Mouse (Mus musculus) hindbrain, postnatal 0 days (tissue): ENCODE data around the gene Gm20388. TPM values are rescaled to one million over a fixed set of nuclear protein-coding genes. Genes with fewer than 3 reads are reported as not detected.

Source experiments
- ATAC-seq: fragments of 200-750 bp; cut with Nextera tagmentation; 2 replicates; pipeline ENCODE4 v1.8.0; 2017; ENCODE audit warnings: mild to moderate bottlenecking, moderate TSS enrichment, moderate library complexity
- DNase-seq: peaks from one replicate; pipeline ENCODE4 v3.0.0-alpha.2; 2015; ENCODE audit warnings: low spot score
- H3K27ac ChIP-seq: fragments of 300-500 bp; sonication (generic); 2 replicates; pipeline ENCODE4 v1.5.1; 2014; ENCODE audit warnings: mild to moderate bottlenecking
- H3K27me3 ChIP-seq: fragments of 300-500 bp; sonication (generic); 2 replicates; pipeline ENCODE4 v1.6.1; 2014; ENCODE audit warnings: low read length, mixed read lengths; ENCODE audit not compliant: insufficient read depth
- H3K36me3 ChIP-seq: fragments of 300-500 bp; sonication (generic); 2 replicates; pipeline ENCODE4 v1.6.1; 2014; ENCODE audit warnings: low read length, mixed read lengths; ENCODE audit not compliant: insufficient read depth
- H3K4me1 ChIP-seq: fragments of 300-500 bp; sonication (generic); 2 replicates; pipeline ENCODE4 v1.6.1; 2014; ENCODE audit warnings: antibody characterized with exemption, low read length, mixed read lengths; ENCODE audit not compliant: insufficient read depth
- H3K4me2 ChIP-seq: fragments of 300-500 bp; sonication (generic); 2 replicates; pipeline ENCODE4 v1.6.1; 2014; ENCODE audit warnings: low read depth, mild to moderate bottlenecking, low read length, moderate library complexity, mixed read lengths
- H3K4me3 ChIP-seq: fragments of 300-500 bp; sonication (generic); 2 replicates; pipeline ENCODE4 v1.5.1; 2014; ENCODE audit warnings: low read length
- H3K9ac ChIP-seq: fragments of 300-500 bp; sonication (generic); replicated peaks from 2 replicates; pipeline ENCODE4 v1.6.1; 2014; ENCODE audit warnings: mild to moderate bottlenecking, low read length, moderate library complexity, mixed read lengths
- H3K9me3 ChIP-seq: fragments of 300-500 bp; sonication (generic); 2 replicates; pipeline ENCODE4 v1.6.1; 2016; ENCODE audit warnings: low read length, mixed read lengths
- CTCF ChIP-seq: IDR thresholded peaks from 2 replicates; pipeline ENCODE4 v1.5.1; 2016; ENCODE audit warnings: antibody characterized with exemption, control low read depth, low read depth
- WGBS: fragments of 180-500 bp; shearing (Covaris S2); extraction: QIAGEN DNeasy Blood & Tissue Kit; methylation state at CpG from one replicate; pipeline ENCODE4 v1.1.7; 2014; 5-methylcytosine and 5-hydroxymethylcytosine counted together
- polyA plus RNA-seq: library from polyadenylated mRNA; unstranded; fragments of >200 nt; fragmentation: Nextera tagmentation; extraction: Ambion mirVana; gene quantifications from 2 replicates; pipeline ENCODE4 v1.2.1, GENCODE M21; 2015
- total RNA-seq: library from RNA; depleted of rRNA; stranded (reverse); fragments of >200 nt; gene quantifications from 2 replicates; pipeline ENCODE4 v1.2.3, GENCODE M21; 2014

Gene Gm20388
- total and polyA plus RNA-seq, 2 experiments from 2014 or later = 71.3 TPM; not detected in 1

DNA sequence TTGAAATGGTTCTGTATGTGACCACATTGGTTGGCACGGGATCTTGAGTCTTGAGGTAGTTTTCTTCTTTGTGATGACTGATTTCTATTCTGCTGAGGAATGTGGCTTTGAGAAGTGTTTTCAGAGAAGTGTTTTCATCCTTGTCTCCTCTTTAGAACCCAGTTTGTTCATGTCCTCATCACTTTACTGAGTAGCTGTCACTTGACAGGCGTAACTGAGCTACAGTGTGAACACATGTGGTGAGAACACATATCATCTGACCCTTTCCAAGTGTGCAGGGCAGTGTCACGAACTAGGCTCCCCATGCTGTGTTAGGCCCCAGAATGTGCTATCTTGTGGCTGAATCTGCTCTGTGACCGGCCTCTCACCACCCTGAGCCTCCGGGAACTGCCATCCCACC lies 2181.8 kb downstream of the Gm20388 start:
- no peaks in the 10 kb centered on the region for H3K4me1 ChIP-seq
- H3K9me3 ChIP-seq = no peaks in the 10 kb centered on the region
- TF ChIP-seq CTCF = no peak
- H3K27ac ChIP-seq = no peak overlapping the region
- H3K4me3 ChIP-seq = no peak overlapping the region
- WGBS = 70% methylated on average over 5 of the region's 5 CpGs
- H3K27me3 ChIP-seq = no peaks in the 10 kb centered on the region
- no peaks in the 10 kb centered on the region for H3K36me3 ChIP-seq
- no peak overlapping the region for H3K9ac ChIP-seq
- H3K4me2 ChIP-seq = no peak overlapping the region
- no peak for ATAC-seq
- DNase-seq = no peak

DNA sequence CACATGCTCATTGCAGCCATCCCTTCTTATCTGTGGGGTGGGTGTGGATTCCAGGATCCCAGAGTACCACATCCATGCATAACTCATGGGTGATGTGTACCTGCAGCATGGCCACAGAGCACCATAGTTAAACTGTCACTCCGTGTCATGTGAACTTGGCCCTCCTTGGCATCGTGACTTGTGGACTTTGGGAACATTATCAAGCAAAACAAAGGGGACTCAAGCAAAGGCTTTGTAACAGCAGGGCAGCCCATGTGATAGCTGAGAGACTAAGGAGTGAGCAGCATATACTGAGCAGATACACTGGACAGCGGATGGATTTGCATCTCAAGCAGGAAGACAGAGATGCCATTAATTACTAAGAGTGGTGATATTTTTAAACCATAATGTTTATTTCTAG lies 2188.1 kb downstream of the Gm20388 start:
- WGBS = 79% methylated on average over 3 of the region's 3 CpGs
- Histone ChIP-seq H3K27me3 (no peaks in the 10 kb centered on the region), H3K4me1 (0 out of 2 replicates have a peak, but pooled peaks cover 5% of the 10 kb centered on the region), H3K36me3 (no peaks in the 10 kb centered on the region), H3K9ac (no peak overlapping the region), H3K9me3 (no peaks in the 10 kb centered on the region), H3K4me3 (no peak overlapping the region), H3K4me2 (no peak overlapping the region), H3K27ac (no peak overlapping the region)
- no peak for ATAC-seq
- no peak for DNase-seq
- no peak for TF ChIP-seq CTCF

DNA sequence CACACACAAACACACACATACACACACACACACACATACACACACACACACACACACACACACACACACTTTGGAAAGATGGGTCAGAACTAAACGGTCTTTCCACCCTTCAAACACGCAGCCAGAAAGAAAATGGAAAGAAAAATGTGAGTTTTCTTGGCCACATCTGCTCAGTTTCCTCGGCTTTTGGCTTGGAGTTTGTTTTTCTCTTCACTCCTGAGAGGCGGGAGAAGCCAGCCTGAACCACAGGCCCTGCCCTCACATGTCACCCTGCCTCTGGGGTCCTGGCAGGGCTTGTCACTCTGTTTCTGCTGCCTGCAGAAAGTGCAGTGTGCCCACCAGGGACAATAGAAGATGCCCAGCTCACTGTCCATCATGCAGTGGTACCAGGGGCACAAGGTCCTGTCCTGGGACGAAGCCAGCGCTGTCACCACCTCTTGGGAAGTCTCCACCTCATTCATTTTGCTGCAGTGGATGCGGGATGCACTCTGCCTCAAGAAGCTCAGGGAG lies 2189.1 kb downstream of the Gm20388 start:
- no peak overlapping the region for H3K4me3 ChIP-seq
- DNase-seq (no peak), ATAC-seq (no peak)
- 0 out of 2 replicates have a peak, but pooled peaks cover 5% of the 10 kb centered on the region for H3K4me1 ChIP-seq
- no peak overlapping the region for H3K4me2 ChIP-seq
- 65% methylated on average over 7 of the region's 7 CpGs for WGBS
- TF ChIP-seq CTCF = no peak
- H3K36me3 ChIP-seq = no peaks in the 10 kb centered on the region
- no peaks in the 10 kb centered on the region for H3K9me3 ChIP-seq
- no peaks in the 10 kb centered on the region for H3K27me3 ChIP-seq
- no peak overlapping the region for H3K27ac ChIP-seq
- H3K9ac ChIP-seq = no peak overlapping the region

DNA sequence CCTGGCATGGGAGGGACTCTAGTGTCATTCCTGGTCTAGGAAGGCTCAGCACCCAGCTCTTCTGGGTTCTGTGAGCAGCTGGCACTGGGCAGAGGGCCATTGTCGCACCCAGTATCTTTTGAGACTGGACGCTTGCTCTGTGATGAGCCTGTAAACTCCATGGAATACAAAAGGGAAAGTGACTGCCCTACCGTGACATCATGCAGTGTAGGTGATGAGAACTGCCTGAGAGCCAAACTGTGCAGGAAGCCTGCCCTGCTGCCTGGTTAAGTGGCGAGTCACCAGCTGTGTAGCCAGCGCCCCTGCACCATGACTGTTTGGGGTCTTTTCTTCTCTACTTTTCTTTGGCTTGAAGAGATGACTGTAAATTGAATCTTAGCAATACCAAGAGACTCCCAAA lies 2191.2 kb downstream of the Gm20388 start:
- Histone ChIP-seq H3K4me2 (no peak overlapping the region), H3K9ac (no peak overlapping the region), H3K36me3 (no peaks in the 10 kb centered on the region), H3K4me1 (peaks cover 14% of the 10 kb centered on the region; the same call in 1 of the 2 replicates), H3K9me3 (no peaks in the 10 kb centered on the region), H3K27ac (no peak overlapping the region), H3K4me3 (no peak overlapping the region), H3K27me3 (no peaks in the 10 kb centered on the region)
- TF ChIP-seq CTCF = no peak
- no peak for ATAC-seq
- no peak for DNase-seq
- 51% methylated on average over 5 of the region's 5 CpGs for whole genome bisulfite sequencing

DNA sequence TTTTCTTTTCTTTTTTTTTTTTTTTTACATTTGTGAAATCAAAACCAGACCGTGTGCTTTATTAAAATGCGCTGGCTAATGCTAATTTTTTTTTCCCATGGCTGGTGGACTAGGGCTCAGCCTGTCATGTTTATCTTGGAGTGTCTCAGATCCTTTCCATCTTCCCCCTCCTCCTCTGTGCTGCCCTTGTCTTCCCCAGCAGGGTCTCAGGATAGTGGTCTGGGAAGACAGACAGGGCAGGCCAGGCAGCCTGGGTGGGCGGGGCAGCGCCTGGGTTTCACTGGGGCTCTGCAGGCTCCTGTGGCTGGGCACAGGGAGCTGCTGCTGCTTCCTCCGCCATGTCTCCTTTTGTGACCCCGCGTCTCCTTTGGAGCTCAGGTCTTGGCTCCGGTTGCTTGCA lies 2191.6 kb downstream of the Gm20388 start:
- 31% methylated on average over 8 of the region's 8 CpGs for WGBS
- no peak for DNase-seq
- Histone ChIP-seq H3K4me3 (no peak overlapping the region), H3K4me1 (peaks cover 14% of the 10 kb centered on the region; the same call in 1 of the 2 replicates), H3K9ac (no peak overlapping the region), H3K27ac (no peak overlapping the region), H3K9me3 (no peaks in the 10 kb centered on the region), H3K27me3 (no peaks in the 10 kb centered on the region), H3K36me3 (no peaks in the 10 kb centered on the region), H3K4me2 (no peak overlapping the region)
- TF ChIP-seq CTCF = no peak
- ATAC-seq = no peak

DNA sequence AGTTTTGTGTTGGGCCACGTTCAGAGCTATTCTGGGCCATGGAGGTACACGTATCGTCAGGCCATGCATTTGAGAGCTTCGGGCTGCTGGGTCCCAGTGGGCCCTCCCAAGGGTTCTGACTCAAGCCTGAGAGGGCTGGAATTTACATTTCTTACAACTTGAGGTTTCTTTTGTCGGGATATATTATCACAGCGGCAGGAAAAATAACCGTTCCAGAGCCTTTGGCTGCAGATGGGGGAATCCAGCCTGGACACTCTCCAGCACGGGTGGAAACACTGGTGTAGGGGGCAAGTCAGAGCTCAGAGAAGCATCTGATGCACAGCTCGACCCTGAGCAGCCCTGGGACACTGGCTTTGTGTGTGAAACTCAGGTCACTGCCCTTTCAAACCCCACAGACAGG lies 2192.6 kb downstream of the Gm20388 start:
- Histone ChIP-seq H3K9ac (no peak overlapping the region), H3K4me2 (no peak overlapping the region), H3K27ac (no peak overlapping the region), H3K4me1 (peaks cover 14% of the 10 kb centered on the region; the same call in 1 of the 2 replicates), H3K27me3 (no peaks in the 10 kb centered on the region), H3K4me3 (no peak overlapping the region), H3K9me3 (no peaks in the 10 kb centered on the region), H3K36me3 (no peaks in the 10 kb centered on the region)
- no peak for TF ChIP-seq CTCF
- ATAC-seq = no peak
- 68% methylated on average over 9 of the region's 9 CpGs for WGBS
- no peak for DNase-seq

DNA sequence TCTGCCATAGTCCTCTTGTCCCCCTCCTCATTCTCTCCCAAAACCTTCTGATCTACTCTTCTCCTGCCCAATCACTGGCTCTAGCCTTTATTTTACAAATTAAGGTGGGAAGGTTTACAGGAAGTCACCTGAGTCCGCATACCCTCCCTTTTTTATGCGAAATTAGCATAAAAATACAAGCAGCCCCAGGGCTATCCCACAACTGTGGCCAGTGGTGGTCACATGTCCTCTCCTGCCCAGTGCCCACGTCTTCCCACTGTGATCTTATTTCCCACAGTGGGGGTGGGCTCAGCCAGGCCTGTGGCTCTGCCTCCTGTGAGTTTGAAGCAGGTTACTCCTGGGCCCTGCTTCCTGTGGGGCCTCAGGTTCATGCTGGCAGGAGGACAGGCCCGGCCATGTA lies 2194.0 kb downstream of the Gm20388 start:
- no peak overlapping the region for H3K4me2 ChIP-seq
- 71% methylated on average over 4 of the region's 4 CpGs for WGBS
- no peak for ATAC-seq
- TF ChIP-seq CTCF = no peak
- H3K36me3 ChIP-seq = no peaks in the 10 kb centered on the region
- DNase-seq = no peak
- no peak overlapping the region for H3K4me3 ChIP-seq
- no peaks in the 10 kb centered on the region for H3K27me3 ChIP-seq
- no peak overlapping the region for H3K9ac ChIP-seq
- H3K27ac ChIP-seq = no peak overlapping the region
- H3K9me3 ChIP-seq = no peaks in the 10 kb centered on the region
- H3K4me1 ChIP-seq = peaks cover 14% of the 10 kb centered on the region; the same call in 1 of the 2 replicates
